Mouse (Mus musculus): ENCODE measurements around the gene Nmi. TPM values are rescaled to one million over a fixed set of nuclear protein-coding genes. Genes with fewer than 3 reads are reported as not detected.
A peak's percentile ranks its signal among the peaks of the same experiment; 100 is the strongest.

Gene Nmi
- polyA plus RNA-seq, 1 experiment from 2014 or later, result 10.5 TPM

GRCm38 (mm10) chr2:51941832-51942231 lies 31.5 kb downstream of the Nmi start:
- 77% methylated on average over 7 of the region's 7 CpGs for WGBS
- no peak for ATAC-seq (ENCODE audit: insufficient number of reproducible peaks, low FRiP score)
- H3K27ac ChIP-seq (ENCODE audit: poor library complexity, severe bottlenecking), result no peak overlapping the region

GRCm38 (mm10) chr2:51938750-51939149 lies 34.5 kb downstream of the Nmi start:
- no peaks in the 10 kb centered on the region for H3K27me3 ChIP-seq (replicated peaks)
- H3K4me2 ChIP-seq, result no peak overlapping the region
- no peaks in the 10 kb centered on the region for H3K9me3 ChIP-seq (replicated peaks)
- no peaks in the 10 kb centered on the region for H3K36me3 ChIP-seq
- H3K4me1 ChIP-seq (replicated peaks), result peaks cover 4% of the 10 kb centered on the region
- no peak overlapping the region for H3K27ac ChIP-seq (ENCODE audit: poor library complexity, severe bottlenecking)
- WGBS, result 35% methylated on average over 2 of the region's 3 CpGs
- no peak overlapping the region for H3K9ac ChIP-seq
- no peak for ATAC-seq (ENCODE audit: insufficient number of reproducible peaks, low FRiP score)
- H3K4me3 ChIP-seq, result no peak overlapping the region

More at GRCm38 (mm10) chr2:51941832-51942231, 31.5 kb downstream of the Nmi start:
- H3K4me1 ChIP-seq (replicated peaks), result no peaks in the 10 kb centered on the region
- H3K9me3 ChIP-seq (replicated peaks), result no peaks in the 10 kb centered on the region
- no peak overlapping the region for H3K4me3 ChIP-seq
- H3K27me3 ChIP-seq (replicated peaks), result no peaks in the 10 kb centered on the region
- no peak overlapping the region for H3K4me2 ChIP-seq
- H3K36me3 ChIP-seq, result no peaks in the 10 kb centered on the region
- H3K9ac ChIP-seq, result no peak overlapping the region

- Histone ChIP-seq H3K9me3 (replicated peaks) (no peaks in the 10 kb centered on the region), H3K36me3 (no peaks in the 10 kb centered on the region), H3K4me3 (no peak overlapping the region), H3K9ac (no peak overlapping the region), H3K27me3 (replicated peaks) (no peaks in the 10 kb centered on the region), H3K4me1 (replicated peaks) (peaks cover 6% of the 10 kb centered on the region), H3K27ac (ENCODE audit: poor library complexity, severe bottlenecking) (no peak overlapping the region), H3K4me2 (no peak overlapping the region)
- no peak for ATAC-seq (ENCODE audit: insufficient number of reproducible peaks, low FRiP score)
- 71% methylated on average over 6 of the region's 6 CpGs for whole genome bisulfite sequencing
Measured at GRCm38 (mm10) chr2:51937004-51937403, 36.3 kb downstream of the Nmi start.

- Histone ChIP-seq H3K9ac (no peak overlapping the region), H3K4me2 (no peak overlapping the region), H3K36me3 (no peaks in the 10 kb centered on the region), H3K4me1 (replicated peaks) (peaks cover 6% of the 10 kb centered on the region), H3K27ac (ENCODE audit: poor library complexity, severe bottlenecking) (no peak overlapping the region), H3K9me3 (replicated peaks) (no peaks in the 10 kb centered on the region), H3K27me3 (replicated peaks) (no peaks in the 10 kb centered on the region), H3K4me3 (no peak overlapping the region)
- WGBS, result 79% methylated on average over 3 of the region's 3 CpGs
- no peak for ATAC-seq (ENCODE audit: insufficient number of reproducible peaks, low FRiP score)
Measured at GRCm38 (mm10) chr2:51936585-51936984, 36.7 kb downstream of the Nmi start.

GRCm38 (mm10) chr2:51935921-51936320 lies 37.4 kb downstream of the Nmi start:
- no peaks in the 10 kb centered on the region for H3K9me3 ChIP-seq (replicated peaks)
- H3K27ac ChIP-seq (ENCODE audit: poor library complexity, severe bottlenecking), result no peak overlapping the region
- H3K9ac ChIP-seq, result no peak overlapping the region
- H3K36me3 ChIP-seq, result peaks cover 3% of the 10 kb centered on the region
- no peak for ATAC-seq (ENCODE audit: insufficient number of reproducible peaks, low FRiP score)
- peaks cover 6% of the 10 kb centered on the region for H3K4me1 ChIP-seq (replicated peaks)
- no peak overlapping the region for H3K4me2 ChIP-seq
- no peak overlapping the region for H3K4me3 ChIP-seq
- WGBS, result 85% methylated on average over 7 of the region's 7 CpGs
- no peaks in the 10 kb centered on the region for H3K27me3 ChIP-seq (replicated peaks)

- under 1% methylated on average over 48 of the region's 48 CpGs for WGBS
- ATAC-seq (ENCODE audit: insufficient number of reproducible peaks, low FRiP score), result peak; percentile 81
- peak within 1 kb of the TSS; percentile 60 for H3K27ac ChIP-seq (ENCODE audit: poor library complexity, severe bottlenecking)
Measured at GRCm38 (mm10) chr2:51934574-51935334, 38.5 kb downstream of the Nmi start, which contains the start of gene Rbm43. Rbm43 (minus strand) TSS chr2:51935163.

GRCm38 (mm10) chr2:51933341-51934134 lies 39.8 kb downstream of the Nmi start:
- H3K27me3 ChIP-seq (replicated peaks), result no peaks in the 10 kb centered on the region
- peak overlapping the region; percentile 74 for H3K4me2 ChIP-seq
- H3K27ac ChIP-seq (ENCODE audit: poor library complexity, severe bottlenecking), result peak overlapping the region; percentile 60
- 33% methylated on average over 11 of the region's 12 CpGs for WGBS
- no peaks in the 10 kb centered on the region for H3K9me3 ChIP-seq (replicated peaks)
- peaks cover 13% of the 10 kb centered on the region for H3K36me3 ChIP-seq
- peaks cover 6% of the 10 kb centered on the region for H3K4me1 ChIP-seq (replicated peaks)
- no peak overlapping the region for H3K9ac ChIP-seq
- ATAC-seq (ENCODE audit: insufficient number of reproducible peaks, low FRiP score), result no peak; the same call in 1 of the 2 replicates
- peak overlapping the region; percentile 69 for H3K4me3 ChIP-seq

More at GRCm38 (mm10) chr2:51934574-51935334, 38.5 kb downstream of the Nmi start, which contains the start of gene Rbm43:
- peak within 1 kb of the TSS; percentile 76 for H3K9ac ChIP-seq
- H3K4me3 ChIP-seq, result peak within 1 kb of the TSS; percentile 69
- H3K4me2 ChIP-seq, result peak within 1 kb of the TSS; percentile 74
- H3K27me3 ChIP-seq (replicated peaks), result no peaks in the 10 kb centered on the region
- H3K9me3 ChIP-seq (replicated peaks), result no peaks in the 10 kb centered on the region
- H3K36me3 ChIP-seq, result peaks cover 13% of the 10 kb centered on the region
- peaks cover 6% of the 10 kb centered on the region for H3K4me1 ChIP-seq (replicated peaks)

- no peak for ATAC-seq (ENCODE audit: insufficient number of reproducible peaks, low FRiP score)
- Histone ChIP-seq H3K9me3 (replicated peaks) (no peaks in the 10 kb centered on the region), H3K4me2 (no peak overlapping the region), H3K4me1 (replicated peaks) (peaks cover 6% of the 10 kb centered on the region), H3K36me3 (peaks cover 13% of the 10 kb centered on the region), H3K27me3 (replicated peaks) (no peaks in the 10 kb centered on the region), H3K9ac (no peak overlapping the region), H3K27ac (ENCODE audit: poor library complexity, severe bottlenecking) (no peak overlapping the region), H3K4me3 (no peak overlapping the region)
- WGBS, result 86% methylated on average over 7 of the region's 7 CpGs
Measured at GRCm38 (mm10) chr2:51931241-51931640, 42.1 kb downstream of the Nmi start.

GRCm38 (mm10) chr2:51914944-51915680 lies 58.2 kb downstream of the Nmi start:
- Histone ChIP-seq H3K4me2 (no peak overlapping the region), H3K9ac (no peak overlapping the region), H3K4me3 (no peak overlapping the region), H3K27ac (ENCODE audit: poor library complexity, severe bottlenecking) (no peak overlapping the region), H3K27me3 (replicated peaks) (no peaks in the 10 kb centered on the region), H3K4me1 (replicated peaks) (peaks cover 9% of the 10 kb centered on the region; the same call in 1 of the 2 replicates), H3K9me3 (replicated peaks) (no peaks in the 10 kb centered on the region), H3K36me3 (no peaks in the 10 kb centered on the region)
- 18% methylated on average over 5 of the region's 5 CpGs for WGBS
- ATAC-seq (ENCODE audit: insufficient number of reproducible peaks, low FRiP score), result no peak

- H3K4me2 ChIP-seq, result no peak overlapping the region
- no peak for ATAC-seq (ENCODE audit: insufficient number of reproducible peaks, low FRiP score)
- peaks cover 9% of the 10 kb centered on the region; the same call in 1 of the 2 replicates for H3K4me1 ChIP-seq (replicated peaks)
- no peaks in the 10 kb centered on the region for H3K27me3 ChIP-seq (replicated peaks)
- no peak overlapping the region for H3K4me3 ChIP-seq
- WGBS, result 54% methylated on average over 7 of the region's 7 CpGs
- H3K9ac ChIP-seq, result no peak overlapping the region
- no peaks in the 10 kb centered on the region for H3K9me3 ChIP-seq (replicated peaks)
- no peak overlapping the region for H3K27ac ChIP-seq (ENCODE audit: poor library complexity, severe bottlenecking)
- no peaks in the 10 kb centered on the region for H3K36me3 ChIP-seq
Measured at GRCm38 (mm10) chr2:51914532-51914931, 58.8 kb downstream of the Nmi start.

All from heart, embryonic 12.5 days (tissue).